Mouse (Mus musculus): ENCODE data around the gene Slc5a6. TPM values are rescaled to one million over a fixed set of nuclear protein-coding genes. Genes with fewer than 3 reads are reported as not detected.

The Slc5a6 gene
- polyA plus RNA-seq, 1 experiment, result 81.5 TPM

GRCm38 (mm10) chr5:31080795-31081164 lies 32.1 kb upstream of the Slc5a6 start:
- TF ChIP-seq POLR2A (IDR thresholded peaks at IDR 0.05; ENCODE audit: low read depth, low read length), result no peak
- no peak for TF ChIP-seq CTCF (conservative IDR thresholded peaks at IDR 0.05; ENCODE audit: insufficient read depth, insufficient read length, low read depth, low read length)
- WGBS, result 63% methylated on average over 3 of the region's 3 CpGs
- no peak for DNase-seq
- Histone ChIP-seq H3K27me3 (replicated peaks; ENCODE audit: control insufficient read depth, insufficient read depth, low read length) (no peaks in the 10 kb centered on the region), H3K4me1 (ENCODE audit: control insufficient read depth, insufficient read depth, low read length) (no peaks in the 10 kb centered on the region), H3K4me3 (ENCODE audit: insufficient read depth, low read depth, low read length) (no peak overlapping the region), H3K36me3 (ENCODE audit: control insufficient read depth, insufficient read depth, low read length) (no peaks in the 10 kb centered on the region), H3K27ac (ENCODE audit: insufficient read depth, low read depth, low read length) (no peak overlapping the region)

GRCm38 (mm10) chr5:31080059-31080794 lies 31.5 kb upstream of the Slc5a6 start:
- H3K4me3 ChIP-seq (ENCODE audit: insufficient read depth, low read depth, low read length), result no peak overlapping the region
- 68% methylated on average over 13 of the region's 13 CpGs for WGBS
- no peaks in the 10 kb centered on the region for H3K36me3 ChIP-seq (ENCODE audit: control insufficient read depth, insufficient read depth, low read length)
- no peak for TF ChIP-seq POLR2A (IDR thresholded peaks at IDR 0.05; ENCODE audit: low read depth, low read length)
- TF ChIP-seq CTCF (conservative IDR thresholded peaks at IDR 0.05; ENCODE audit: insufficient read depth, insufficient read length, low read depth, low read length), result no peak
- H3K27ac ChIP-seq (ENCODE audit: insufficient read depth, low read depth, low read length), result no peak overlapping the region
- no peaks in the 10 kb centered on the region for H3K27me3 ChIP-seq (replicated peaks; ENCODE audit: control insufficient read depth, insufficient read depth, low read length)
- no peaks in the 10 kb centered on the region for H3K4me1 ChIP-seq (ENCODE audit: control insufficient read depth, insufficient read depth, low read length)
- DNase-seq, result no peak

- Histone ChIP-seq H3K36me3 (ENCODE audit: control insufficient read depth, insufficient read depth, low read length) (no peaks in the 10 kb centered on the region; the same call in 1 of the 2 replicates), H3K4me3 (ENCODE audit: insufficient read depth, low read depth, low read length) (no peak overlapping the region), H3K4me1 (ENCODE audit: control insufficient read depth, insufficient read depth, low read length) (no peaks in the 10 kb centered on the region), H3K27ac (ENCODE audit: insufficient read depth, low read depth, low read length) (no peak overlapping the region), H3K27me3 (replicated peaks; ENCODE audit: control insufficient read depth, insufficient read depth, low read length) (no peaks in the 10 kb centered on the region)
- TF ChIP-seq POLR2A (IDR thresholded peaks at IDR 0.05; ENCODE audit: low read depth, low read length), result no peak
- WGBS, result 77% methylated on average over 13 of the region's 13 CpGs
- no peak for DNase-seq
Observed at GRCm38 (mm10) chr5:31076346-31076745, 27.6 kb upstream of the Slc5a6 start.

- H3K27me3 ChIP-seq (replicated peaks; ENCODE audit: control insufficient read depth, insufficient read depth, low read length), result no peaks in the 10 kb centered on the region
- DNase-seq, result no peak
- 91% methylated on average over 12 of the region's 12 CpGs for WGBS
- no peaks in the 10 kb centered on the region; the same call in 1 of the 2 replicates for H3K36me3 ChIP-seq (ENCODE audit: control insufficient read depth, insufficient read depth, low read length)
- no peak for TF ChIP-seq CTCF (conservative IDR thresholded peaks at IDR 0.05; ENCODE audit: insufficient read depth, insufficient read length, low read depth, low read length)
- no peak overlapping the region for H3K27ac ChIP-seq (ENCODE audit: insufficient read depth, low read depth, low read length)
- H3K4me3 ChIP-seq (ENCODE audit: insufficient read depth, low read depth, low read length), result no peak overlapping the region
- no peaks in the 10 kb centered on the region for H3K4me1 ChIP-seq (ENCODE audit: control insufficient read depth, insufficient read depth, low read length)
Observed at GRCm38 (mm10) chr5:31073176-31073575, 24.5 kb upstream of the Slc5a6 start.

GRCm38 (mm10) chr5:31071821-31072220 lies 23.1 kb upstream of the Slc5a6 start:
- 90% methylated on average over 11 of the region's 11 CpGs for WGBS
- TF ChIP-seq CTCF (conservative IDR thresholded peaks at IDR 0.05; ENCODE audit: insufficient read depth, insufficient read length, low read depth, low read length) (no peak), POLR2A (IDR thresholded peaks at IDR 0.05; ENCODE audit: low read depth, low read length) (no peak)
- no peak for DNase-seq
- Histone ChIP-seq H3K27ac (ENCODE audit: insufficient read depth, low read depth, low read length) (no peak overlapping the region), H3K36me3 (ENCODE audit: control insufficient read depth, insufficient read depth, low read length) (no peaks in the 10 kb centered on the region; the same call in 1 of the 2 replicates), H3K27me3 (replicated peaks; ENCODE audit: control insufficient read depth, insufficient read depth, low read length) (no peaks in the 10 kb centered on the region), H3K4me3 (ENCODE audit: insufficient read depth, low read depth, low read length) (no peak overlapping the region), H3K4me1 (ENCODE audit: control insufficient read depth, insufficient read depth, low read length) (no peaks in the 10 kb centered on the region)

- Histone ChIP-seq H3K36me3 (ENCODE audit: control insufficient read depth, insufficient read depth, low read length) (no peaks in the 10 kb centered on the region; the same call in 1 of the 2 replicates), H3K4me1 (ENCODE audit: control insufficient read depth, insufficient read depth, low read length) (no peaks in the 10 kb centered on the region), H3K4me3 (ENCODE audit: insufficient read depth, low read depth, low read length) (no peak overlapping the region), H3K27me3 (replicated peaks; ENCODE audit: control insufficient read depth, insufficient read depth, low read length) (no peaks in the 10 kb centered on the region), H3K27ac (ENCODE audit: insufficient read depth, low read depth, low read length) (no peak overlapping the region)
- TF ChIP-seq CTCF (conservative IDR thresholded peaks at IDR 0.05; ENCODE audit: insufficient read depth, insufficient read length, low read depth, low read length) (no peak), POLR2A (IDR thresholded peaks at IDR 0.05; ENCODE audit: low read depth, low read length) (no peak)
- 77% methylated on average over 2 of the region's 2 CpGs for WGBS
- DNase-seq, result no peak
Observed at GRCm38 (mm10) chr5:31071059-31071458, 22.3 kb upstream of the Slc5a6 start.

GRCm38 (mm10) chr5:31069810-31070209 lies 21.1 kb upstream of the Slc5a6 start:
- Histone ChIP-seq H3K4me1 (ENCODE audit: control insufficient read depth, insufficient read depth, low read length) (no peaks in the 10 kb centered on the region), H3K4me3 (ENCODE audit: insufficient read depth, low read depth, low read length) (no peak overlapping the region), H3K27ac (ENCODE audit: insufficient read depth, low read depth, low read length) (no peak overlapping the region), H3K36me3 (ENCODE audit: control insufficient read depth, insufficient read depth, low read length) (no peaks in the 10 kb centered on the region; the same call in 1 of the 2 replicates), H3K27me3 (replicated peaks; ENCODE audit: control insufficient read depth, insufficient read depth, low read length) (no peaks in the 10 kb centered on the region)
- TF ChIP-seq CTCF (conservative IDR thresholded peaks at IDR 0.05; ENCODE audit: insufficient read depth, insufficient read length, low read depth, low read length), result no peak
- no peak for TF ChIP-seq POLR2A (IDR thresholded peaks at IDR 0.05; ENCODE audit: low read depth, low read length)
- DNase-seq, result no peak
- over 99% methylated on average over 3 of the region's 3 CpGs for WGBS

All from kidney, adult 2 months (tissue).